Mouse (Mus musculus): Measurements from ENCODE around the gene Nlrp9b. TPM values are rescaled to one million over a fixed set of nuclear protein-coding genes. Genes with fewer than 3 reads are reported as not detected.
"Not testable (repeated sequence)": the region's sequence is repeated elsewhere in the genome, so short reads cannot be mapped to it uniquely, and the experiment has no call there.

Nlrp9b gene
- not detected in 2 replicates for polyA plus RNA-seq (2015; fragmentation: Nextera tagmentation; extraction: Ambion mirVana)

DNA sequence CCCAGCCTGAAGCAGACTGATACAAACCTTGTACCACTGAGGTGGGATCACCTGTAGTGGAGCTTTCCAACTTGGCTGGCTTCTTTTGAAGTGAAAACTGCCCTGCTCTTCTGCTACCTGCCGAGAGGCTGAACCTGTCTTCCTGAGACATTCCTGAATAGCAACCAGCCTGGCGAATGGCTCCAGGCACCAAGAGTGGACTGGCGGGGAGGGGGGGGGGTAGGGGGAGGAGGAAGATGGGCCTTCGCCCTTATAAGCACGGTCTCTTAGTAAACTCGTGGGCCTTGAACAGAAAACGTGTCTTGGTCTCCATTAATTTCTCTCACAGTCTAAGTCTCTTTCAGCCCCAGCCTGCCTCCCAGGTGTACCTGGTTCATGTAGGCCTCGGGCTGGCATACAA lies at the start of gene Nlrp9b:
Gene Nlrp9b, plus strand, starts transcription at position 301 of the 400 bp plus-strand sequence.
- not testable (repeated sequence) for H3K4me3 ChIP-seq (replicated peaks); H3K27ac ChIP-seq; DNase-seq; H3K9me3 ChIP-seq (replicated peaks); ATAC-seq (ENCODE audit: low read depth); H3K4me1 ChIP-seq (replicated peaks); H3K36me3 ChIP-seq; H3K27me3 ChIP-seq; H3K4me2 ChIP-seq; H3K9ac ChIP-seq
- 49% methylated on average over 8 of the region's 8 CpGs for WGBS (ENCODE audit: insufficient replicate concordance)

DNA sequence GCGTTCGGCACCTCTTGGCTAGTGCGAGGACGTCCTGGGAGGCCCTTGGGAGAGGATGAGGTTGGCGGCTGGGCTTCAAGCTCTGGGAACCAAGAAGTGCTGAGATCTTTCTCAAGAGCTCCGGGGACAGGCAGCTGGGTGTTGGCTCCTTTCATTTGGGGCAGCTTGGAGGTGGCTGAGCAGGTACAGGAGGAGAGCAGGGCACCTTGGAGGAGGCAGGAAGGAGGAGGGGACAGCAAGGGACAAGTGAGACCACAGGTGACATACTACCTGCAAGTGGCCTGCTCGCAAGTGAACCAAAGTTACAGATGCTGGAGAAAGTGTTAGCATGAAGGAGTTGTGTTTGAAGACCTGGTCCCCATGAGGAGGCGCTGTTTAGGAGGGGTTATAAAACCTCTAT lies 46.6 kb upstream of the Nlrp9b start:
- DNase-seq (no peak), ATAC-seq (ENCODE audit: low read depth) (no peak)
- H3K27me3 ChIP-seq, result no peaks in the 10 kb centered on the region
- 72% methylated on average over 8 of the region's 8 CpGs for WGBS (ENCODE audit: insufficient replicate concordance)
- H3K27ac ChIP-seq, result no peak overlapping the region
- no peak overlapping the region for H3K4me2 ChIP-seq
- H3K9ac ChIP-seq, result no peak overlapping the region
- peaks cover 2% of the 10 kb centered on the region; the same call in 1 of the 2 replicates for H3K4me1 ChIP-seq (replicated peaks)
- no peaks in the 10 kb centered on the region for H3K36me3 ChIP-seq
- no peak overlapping the region for H3K4me3 ChIP-seq (replicated peaks)
- H3K9me3 ChIP-seq (replicated peaks), result no peaks in the 10 kb centered on the region

DNA sequence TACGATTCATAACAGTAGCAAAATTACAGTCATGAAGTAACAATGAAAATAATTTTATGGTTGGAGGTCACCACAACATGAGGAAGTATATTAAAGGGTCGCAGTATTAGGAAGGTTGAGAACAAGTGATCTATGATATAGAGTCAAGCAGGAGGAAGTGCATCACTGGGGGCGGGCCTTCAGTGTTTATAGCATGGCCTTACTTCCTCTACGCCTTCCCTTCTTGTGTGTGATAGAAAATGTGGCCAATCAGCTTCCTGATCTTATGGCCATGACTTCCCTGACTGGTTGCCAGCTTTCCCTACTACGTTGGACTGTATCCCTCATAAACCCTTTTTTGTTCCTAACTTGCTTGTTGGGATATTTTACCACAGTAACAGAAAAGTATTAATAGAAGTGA lies 46.1 kb upstream of the Nlrp9b start:
- H3K36me3 ChIP-seq, result no peaks in the 10 kb centered on the region
- no peak overlapping the region for H3K4me3 ChIP-seq (replicated peaks)
- ATAC-seq (ENCODE audit: low read depth) (no peak), DNase-seq (no peak)
- no peak overlapping the region for H3K4me2 ChIP-seq
- no peaks in the 10 kb centered on the region for H3K4me1 ChIP-seq (replicated peaks)
- no peaks in the 10 kb centered on the region for H3K9me3 ChIP-seq (replicated peaks)
- no peaks in the 10 kb centered on the region for H3K27me3 ChIP-seq
- 68% methylated on average over 5 of the region's 5 CpGs for WGBS (ENCODE audit: insufficient replicate concordance)
- no peak overlapping the region for H3K9ac ChIP-seq
- H3K27ac ChIP-seq, result no peak overlapping the region

DNA sequence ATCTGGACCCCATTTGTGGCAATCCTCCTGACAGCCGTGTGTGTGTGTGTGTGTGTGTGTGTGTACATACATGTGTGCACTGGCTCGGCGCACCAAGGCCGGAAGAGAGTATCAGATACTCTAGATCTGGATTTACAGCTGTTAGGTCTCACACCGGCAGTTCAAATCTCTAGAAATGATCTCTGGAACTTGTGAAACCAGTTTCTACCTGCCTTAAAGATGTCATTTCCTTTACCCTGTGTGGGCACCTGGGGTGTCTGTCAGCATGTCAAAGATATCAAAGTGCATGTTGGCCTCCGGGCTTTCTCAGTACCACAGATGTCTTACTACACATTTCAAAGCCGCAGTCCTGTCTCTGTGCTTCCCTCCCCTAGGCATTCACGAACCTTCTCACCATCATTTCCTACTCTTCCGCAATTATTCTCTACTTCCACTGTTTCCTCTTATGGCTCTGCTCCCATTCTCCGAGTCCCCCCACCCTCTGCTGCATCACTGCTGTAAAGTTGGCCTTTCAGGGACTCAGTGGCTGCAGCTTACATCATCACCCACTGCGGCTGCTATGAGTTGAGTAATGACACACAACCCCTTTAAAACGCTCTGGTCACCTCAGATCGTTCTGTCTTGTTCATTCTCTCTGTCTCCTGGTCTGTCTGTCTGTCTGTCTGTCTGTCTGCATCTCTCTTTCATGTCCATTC lies 45.3 kb upstream of the Nlrp9b start:
- Histone ChIP-seq H3K4me3 (replicated peaks) (no peak overlapping the region), H3K27ac (no peak overlapping the region), H3K9me3 (replicated peaks) (no peaks in the 10 kb centered on the region), H3K4me2 (no peak overlapping the region), H3K4me1 (replicated peaks) (no peaks in the 10 kb centered on the region), H3K9ac (no peak overlapping the region), H3K27me3 (no peaks in the 10 kb centered on the region), H3K36me3 (no peaks in the 10 kb centered on the region)
- ATAC-seq (ENCODE audit: low read depth) (no peak), DNase-seq (no peak)
- WGBS (ENCODE audit: insufficient replicate concordance), result 64% methylated on average over 13 of the region's 13 CpGs

DNA sequence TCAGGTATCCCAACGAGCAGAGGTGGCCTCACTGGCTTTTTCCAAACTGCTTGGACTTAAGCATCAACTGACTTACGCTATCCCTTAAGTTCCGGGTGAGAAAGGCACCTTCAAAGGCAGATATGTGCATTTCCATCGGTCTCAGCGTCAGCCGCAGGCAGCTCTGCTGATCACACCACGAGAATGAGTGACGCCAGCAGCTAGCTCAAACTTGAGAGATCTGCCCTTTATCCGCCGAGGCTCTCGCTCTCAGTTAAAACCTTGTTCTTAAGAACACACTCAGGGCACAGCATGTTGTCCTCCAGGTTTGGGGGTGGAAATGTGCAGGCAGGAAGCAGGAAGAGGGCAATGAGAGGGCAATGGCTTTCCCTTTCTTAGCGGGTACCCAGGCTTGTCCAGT lies 42.3 kb upstream of the Nlrp9b start:
- Histone ChIP-seq H3K27ac (no peak overlapping the region), H3K9me3 (replicated peaks) (no peaks in the 10 kb centered on the region), H3K9ac (no peak overlapping the region), H3K4me1 (replicated peaks) (no peaks in the 10 kb centered on the region), H3K4me2 (no peak overlapping the region), H3K27me3 (no peaks in the 10 kb centered on the region), H3K4me3 (replicated peaks) (no peak overlapping the region), H3K36me3 (no peaks in the 10 kb centered on the region)
- ATAC-seq (ENCODE audit: low read depth), result no peak
- 64% methylated on average over 12 of the region's 12 CpGs for WGBS (ENCODE audit: insufficient replicate concordance)
- no peak for DNase-seq

DNA sequence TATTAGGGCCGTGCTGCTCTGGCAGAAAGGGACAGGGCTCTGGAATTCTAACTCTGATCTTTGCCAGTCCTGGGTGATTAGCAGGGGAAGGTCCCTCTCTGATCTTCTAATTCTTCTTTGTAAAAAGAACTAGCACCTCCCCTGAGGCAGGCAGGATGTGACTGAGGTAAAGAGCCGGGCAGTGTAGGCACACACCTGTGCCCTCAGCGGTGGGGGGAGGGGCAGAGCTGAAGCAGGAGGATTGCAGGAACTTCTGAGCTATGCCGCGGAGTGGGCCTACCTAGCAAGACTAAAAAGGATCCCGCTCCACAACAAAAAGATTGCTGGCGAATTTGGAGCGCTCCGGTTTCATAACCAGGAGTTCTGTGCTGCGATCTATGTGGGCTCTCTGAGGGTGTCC lies 41.3 kb upstream of the Nlrp9b start:
- H3K9me3 ChIP-seq (replicated peaks), result no peaks in the 10 kb centered on the region
- no peak overlapping the region for H3K4me2 ChIP-seq
- no peak overlapping the region for H3K4me3 ChIP-seq (replicated peaks)
- ATAC-seq (ENCODE audit: low read depth), result no peak
- no peak overlapping the region for H3K9ac ChIP-seq
- H3K4me1 ChIP-seq (replicated peaks), result no peaks in the 10 kb centered on the region
- H3K27me3 ChIP-seq, result no peaks in the 10 kb centered on the region
- H3K36me3 ChIP-seq, result no peaks in the 10 kb centered on the region
- DNase-seq, result no peak
- 62% methylated on average over 10 of the region's 10 CpGs for WGBS (ENCODE audit: insufficient replicate concordance)
- no peak overlapping the region for H3K27ac ChIP-seq

DNA sequence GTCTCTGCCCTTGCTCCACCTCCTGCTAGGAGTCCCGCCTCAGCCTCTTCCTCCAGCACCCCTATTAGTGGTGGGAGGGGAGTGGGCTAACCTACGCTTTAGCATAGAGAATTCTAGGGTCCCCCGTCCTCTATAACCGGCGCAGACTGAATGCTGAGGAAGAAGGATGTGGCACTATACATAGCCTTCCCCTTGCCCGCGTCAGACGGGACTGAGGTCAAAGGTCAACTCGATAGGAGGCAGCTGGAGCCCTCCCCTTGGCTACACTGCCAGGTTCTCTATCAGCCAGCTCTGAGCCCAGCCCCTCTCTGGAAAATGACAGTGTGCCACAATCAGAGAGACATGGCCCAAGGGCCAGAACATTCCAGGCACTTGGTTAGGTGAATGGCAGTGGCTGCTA lies 40.7 kb upstream of the Nlrp9b start, which contains the start of gene Igsf23:
Gene Igsf23, minus strand, starts transcription at position 168 of the 400 bp plus-strand sequence.
- peak; percentile 34; the same call in 1 of the 2 replicates for ATAC-seq (ENCODE audit: low read depth)
- Histone ChIP-seq H3K9ac (no peak within 1 kb of the TSS), H3K4me1 (replicated peaks) (no peaks in the 10 kb centered on the region), H3K36me3 (no peaks in the 10 kb centered on the region), H3K4me2 (no peak within 1 kb of the TSS), H3K27me3 (no peaks in the 10 kb centered on the region), H3K4me3 (replicated peaks) (no peak within 1 kb of the TSS), H3K27ac (no peak within 1 kb of the TSS), H3K9me3 (replicated peaks) (no peaks in the 10 kb centered on the region)
- no peak for DNase-seq
- 48% methylated on average over 9 of the region's 9 CpGs for WGBS (ENCODE audit: insufficient replicate concordance)

DNA sequence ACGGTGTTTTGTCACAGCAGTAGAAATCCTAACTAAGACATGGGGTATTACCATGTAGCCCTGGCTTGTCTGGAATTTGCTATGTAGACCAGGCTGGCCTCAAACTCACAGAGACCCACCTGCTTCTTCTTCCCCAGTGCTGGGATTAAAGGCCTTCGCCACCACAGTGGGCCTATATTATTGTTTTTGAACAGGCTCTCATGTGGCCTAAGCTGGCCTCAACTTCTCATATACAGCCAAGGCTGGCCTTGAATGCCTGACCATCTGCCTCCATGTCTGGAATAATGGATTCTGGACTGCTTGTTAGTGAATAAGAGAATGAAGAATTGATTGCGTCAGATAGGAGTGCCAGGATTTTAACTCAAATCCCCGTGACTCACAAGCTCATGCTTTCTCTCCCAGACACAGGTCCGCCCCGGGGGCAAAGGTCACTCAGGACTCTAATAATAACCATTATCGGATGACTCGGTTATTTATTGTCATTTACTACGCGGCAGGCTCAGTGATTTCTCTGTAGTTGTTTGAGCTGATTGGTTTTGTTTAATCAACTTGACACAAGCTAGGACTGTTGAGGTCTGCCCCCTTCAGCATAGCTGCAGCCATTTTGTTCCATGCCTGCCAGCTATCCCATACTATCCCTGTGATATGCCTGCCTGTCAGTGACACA lies 38.8 kb upstream of the Nlrp9b start:
- H3K4me1 ChIP-seq (replicated peaks), result 0 out of 2 replicates have a peak, but pooled peaks cover 3% of the 10 kb centered on the region
- no peak for DNase-seq
- no peak overlapping the region for H3K9ac ChIP-seq
- no peaks in the 10 kb centered on the region for H3K9me3 ChIP-seq (replicated peaks)
- 70% methylated on average over 10 of the region's 10 CpGs for WGBS (ENCODE audit: insufficient replicate concordance)
- H3K36me3 ChIP-seq, result no peaks in the 10 kb centered on the region
- H3K27me3 ChIP-seq, result no peaks in the 10 kb centered on the region
- no peak overlapping the region for H3K27ac ChIP-seq
- no peak overlapping the region for H3K4me2 ChIP-seq
- no peak overlapping the region for H3K4me3 ChIP-seq (replicated peaks)
- ATAC-seq (ENCODE audit: low read depth), result no peak

DNA sequence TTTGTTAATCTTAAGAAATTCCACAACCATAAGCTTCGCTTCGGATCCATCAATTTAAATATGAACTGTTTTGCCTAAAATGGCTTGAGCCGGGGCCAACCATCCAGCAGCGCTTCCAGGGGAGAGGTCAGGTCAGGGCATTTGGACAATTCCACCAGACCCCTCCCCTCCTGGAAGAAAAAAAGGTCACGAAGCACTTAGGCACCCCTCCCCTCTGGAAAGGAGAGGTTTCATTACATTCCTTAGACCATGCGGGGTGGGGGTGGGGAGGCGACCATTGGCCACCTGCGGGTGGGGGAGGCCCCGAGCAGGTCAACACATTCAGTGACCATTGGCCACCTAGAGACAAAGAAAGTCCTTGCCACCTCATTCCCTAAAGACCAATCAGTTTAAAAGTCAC lies 38.2 kb upstream of the Nlrp9b start:
- Histone ChIP-seq H3K9ac (no peak overlapping the region), H3K27me3 (no peaks in the 10 kb centered on the region), H3K9me3 (replicated peaks) (no peaks in the 10 kb centered on the region), H3K36me3 (no peaks in the 10 kb centered on the region), H3K4me3 (replicated peaks) (no peak overlapping the region), H3K4me2 (no peak overlapping the region), H3K4me1 (replicated peaks) (0 out of 2 replicates have a peak, but pooled peaks cover 3% of the 10 kb centered on the region), H3K27ac (no peak overlapping the region)
- 63% methylated on average over 9 of the region's 9 CpGs for WGBS (ENCODE audit: insufficient replicate concordance)
- DNase-seq, result no peak
- ATAC-seq (ENCODE audit: low read depth), result no peak

DNA sequence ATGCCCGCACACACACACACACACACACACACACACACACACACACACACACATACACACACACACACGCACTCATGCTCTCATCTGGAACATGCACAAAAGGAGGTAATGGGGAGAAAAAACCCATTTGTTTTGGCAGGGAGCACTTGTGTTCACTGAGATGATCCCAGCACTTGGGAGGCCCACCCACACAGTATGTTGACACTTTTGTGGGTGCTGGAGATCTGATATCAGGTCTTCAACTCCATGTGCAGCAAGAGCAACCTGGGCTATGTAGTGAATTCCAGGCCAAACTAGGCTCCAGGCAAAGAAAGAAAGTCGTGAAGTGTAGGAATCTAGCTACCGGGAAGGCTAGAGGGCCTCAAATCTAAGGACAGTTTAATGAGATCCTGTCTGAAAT lies 35.4 kb upstream of the Nlrp9b start:
- ATAC-seq (ENCODE audit: low read depth), result no peak

DNA sequence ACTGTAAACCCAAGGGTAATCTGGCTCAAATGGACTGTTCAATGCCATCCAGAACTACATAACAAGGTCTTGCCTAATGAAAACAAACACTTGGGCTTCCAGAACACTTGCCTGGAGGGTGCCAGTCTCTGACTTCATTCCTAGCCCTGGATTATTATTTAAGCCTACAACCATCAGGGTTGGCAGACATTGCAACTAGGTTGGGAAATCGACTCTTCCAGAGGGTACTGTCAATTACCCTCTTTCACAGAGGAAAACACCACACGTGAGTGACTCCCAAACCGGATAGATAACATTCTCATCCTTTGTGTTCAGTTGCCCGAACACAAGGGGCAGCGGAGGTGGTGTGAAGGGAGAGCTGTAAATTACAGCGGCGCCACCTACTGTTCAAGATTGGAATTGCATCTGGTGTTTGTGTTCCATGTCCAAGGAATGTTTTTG lies 34.9 kb upstream of the Nlrp9b start:
- Histone ChIP-seq H3K27me3 (no peaks in the 10 kb centered on the region), H3K4me3 (replicated peaks) (no peak overlapping the region), H3K4me1 (replicated peaks) (0 out of 2 replicates have a peak, but pooled peaks cover 3% of the 10 kb centered on the region), H3K9me3 (replicated peaks) (no peaks in the 10 kb centered on the region), H3K27ac (no peak overlapping the region), H3K9ac (no peak overlapping the region), H3K4me2 (no peak overlapping the region), H3K36me3 (no peaks in the 10 kb centered on the region)
- 0% methylated on average over 7 of the region's 7 CpGs for WGBS (ENCODE audit: insufficient replicate concordance)
- no peak for ATAC-seq (ENCODE audit: low read depth)
- peak; percentile 27 for DNase-seq

More for the DNA sequence above, 35.4 kb upstream of the Nlrp9b start:
- H3K9ac ChIP-seq, result no peak overlapping the region
- H3K4me1 ChIP-seq (replicated peaks), result 0 out of 2 replicates have a peak, but pooled peaks cover 3% of the 10 kb centered on the region
- WGBS (ENCODE audit: insufficient replicate concordance), result 63% methylated on average over 4 of the region's 4 CpGs
- no peaks in the 10 kb centered on the region for H3K36me3 ChIP-seq
- no peaks in the 10 kb centered on the region for H3K27me3 ChIP-seq
- no peak overlapping the region for H3K27ac ChIP-seq
- H3K4me2 ChIP-seq, result no peak overlapping the region
- DNase-seq, result no peak
- no peak overlapping the region for H3K4me3 ChIP-seq (replicated peaks)
- no peaks in the 10 kb centered on the region for H3K9me3 ChIP-seq (replicated peaks)

Data from liver, embryonic 13.5 days (tissue).